Mouse (Mus musculus) cerebellum, adult 2 months (tissue): ENCODE results near the gene Trit1. TPM values are rescaled to one million over a fixed set of nuclear protein-coding genes. Genes with fewer than 3 reads are reported as not detected.
"Not testable (repeated sequence)": the region's sequence is repeated elsewhere in the genome, so short reads cannot be mapped to it uniquely, and the experiment has no call there.

Experiments used
- DNase-seq, 2 experiments: peaks; one replicate each; pipeline ENCODE4 v3.0.0; 2021
- H3K27ac ChIP-seq: fragments of 200-500 bp; 2 replicates; pipeline ENCODE4 v1.5.1; 2012; ENCODE audit warnings: low read length, control low read depth, inconsistent platforms; ENCODE audit not compliant: insufficient read depth
- H3K27me3 ChIP-seq: fragments of 200-500 bp; 2 replicates; pipeline ENCODE4 v1.6.1; 2012; ENCODE audit warnings: inconsistent platforms, mild to moderate bottlenecking, low read length, moderate library complexity; ENCODE audit not compliant: control insufficient read depth, insufficient read depth
- H3K4me1 ChIP-seq: fragments of 200-500 bp; 2 replicates; pipeline ENCODE4 v1.6.1; 2011; ENCODE audit warnings: low read length; ENCODE audit not compliant: control insufficient read depth, insufficient read depth
- H3K4me3 ChIP-seq: fragments of 200-500 bp; replicated peaks from 2 replicates; pipeline ENCODE3; 2011; ENCODE audit warnings: mild to moderate bottlenecking, low read depth, low read length, control low read depth; ENCODE audit not compliant: insufficient read depth
- CTCF ChIP-seq: fragments of 200-500 bp; IDR thresholded peaks from 2 replicates; pipeline ENCODE4 v1.5.1; 2011; ENCODE audit warnings: low read depth, mild to moderate bottlenecking, control low read depth, low read length, moderate library complexity, borderline replicate concordance; ENCODE audit not compliant: insufficient read depth
- POLR2A ChIP-seq: fragments of 200-500 bp; IDR thresholded peaks from 2 replicates; pipeline ENCODE4 v1.6.1; 2011; ENCODE audit warnings: low read length, control low read depth, borderline replicate concordance; ENCODE audit not compliant: insufficient read depth
- WGBS: fragments of 180-500 bp; shearing (Covaris S2); methylation state at CpG from one replicate; pipeline ENCODE4 v1.1.7; 2018; 5-methylcytosine and 5-hydroxymethylcytosine counted together
- polyA plus RNA-seq: library from polyadenylated mRNA; depleted of rRNA; stranded (reverse); fragments of >200 nt; gene quantifications from 2 replicates; pipeline ENCODE4 v1.2.3, GENCODE M21; 2012

The Trit1 gene
- polyA plus RNA-seq, 1 experiment, result 11.0 TPM

GRCm38 (mm10) chr4:122979826-122980225, 36.6 kb upstream of the Trit1 start:
- no peak for TF ChIP-seq CTCF
- no peak for TF ChIP-seq POLR2A
- Histone ChIP-seq H3K4me3 (no peak overlapping the region), H3K27me3 (no peaks in the 10 kb centered on the region), H3K4me1 (no peaks in the 10 kb centered on the region), H3K27ac (no peak overlapping the region)
- WGBS, result 66% methylated on average over 3 of the region's 3 CpGs
- DNase-seq, result no peak

DNA sequence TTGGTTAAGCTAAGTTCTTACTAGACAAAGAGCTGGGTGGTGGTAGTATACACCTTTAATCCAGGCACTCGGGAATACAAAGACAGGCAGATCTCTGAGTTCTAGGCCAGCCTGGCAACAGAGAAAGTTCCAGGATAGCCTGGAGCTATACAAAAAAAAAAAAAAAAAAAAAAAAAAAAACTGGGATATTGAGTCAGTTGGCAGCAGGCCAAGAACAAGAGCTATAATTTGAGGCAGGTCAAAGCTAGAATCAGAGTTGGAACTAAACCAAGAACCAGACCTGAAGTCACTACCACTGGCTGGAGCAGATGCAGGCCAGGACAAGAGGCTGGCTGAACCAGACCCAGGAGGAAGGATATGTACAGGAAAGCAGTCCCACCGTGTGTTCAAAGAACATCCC, 35.7 kb upstream of the Trit1 start:
- no peak for DNase-seq
- no peaks in the 10 kb centered on the region for H3K4me1 ChIP-seq
- H3K4me3 ChIP-seq, result no peak overlapping the region
- 82% methylated on average over 2 of the region's 2 CpGs for WGBS
- no peak for TF ChIP-seq POLR2A
- no peak for TF ChIP-seq CTCF
- no peak overlapping the region for H3K27ac ChIP-seq
- H3K27me3 ChIP-seq, result no peaks in the 10 kb centered on the region

DNA sequence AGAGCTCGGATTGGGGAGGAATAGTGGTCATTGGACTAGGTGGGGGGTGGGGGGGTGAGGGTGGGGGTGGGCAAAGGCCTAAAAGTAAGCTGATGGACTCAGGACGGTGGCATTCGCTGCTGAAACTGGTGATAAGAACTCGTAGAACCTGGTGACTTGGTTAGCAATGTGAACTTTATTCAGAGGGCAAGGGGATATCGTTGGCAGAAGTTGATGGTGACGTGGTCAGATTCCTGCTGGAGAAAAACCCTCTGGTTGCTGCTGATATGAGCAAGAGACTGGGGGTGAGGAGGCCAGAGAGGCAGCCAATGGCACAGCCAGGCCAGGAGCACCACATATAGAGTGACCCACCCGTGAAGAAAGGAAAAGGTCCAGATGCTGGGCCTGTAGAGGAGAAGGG, 35.2 kb upstream of the Trit1 start:
- no peaks in the 10 kb centered on the region for H3K4me1 ChIP-seq
- H3K4me3 ChIP-seq, result no peak overlapping the region
- no peak overlapping the region for H3K27ac ChIP-seq
- DNase-seq, result no peak
- TF ChIP-seq POLR2A (no peak), CTCF (no peak)
- WGBS, result 88% methylated on average over 7 of the region's 7 CpGs
- H3K27me3 ChIP-seq, result no peaks in the 10 kb centered on the region

GRCm38 (mm10) chr4:122981930-122982329, 34.5 kb upstream of the Trit1 start:
- Histone ChIP-seq H3K4me3 (no peak overlapping the region), H3K27me3 (no peaks in the 10 kb centered on the region; the same call in 1 of the 2 replicates), H3K4me1 (no peaks in the 10 kb centered on the region), H3K27ac (no peak overlapping the region)
- TF ChIP-seq CTCF, result no peak
- no peak for TF ChIP-seq POLR2A
- WGBS, result 75% methylated on average over 3 of the region's 3 CpGs
- no peak for DNase-seq

- Histone ChIP-seq H3K27me3 (no peaks in the 10 kb centered on the region; the same call in 1 of the 2 replicates), H3K4me1 (no peaks in the 10 kb centered on the region), H3K27ac (no peak overlapping the region), H3K4me3 (no peak overlapping the region)
- DNase-seq, result no peak
- TF ChIP-seq CTCF (no peak), POLR2A (no peak)
- WGBS, result 76% methylated on average over 3 of the region's 3 CpGs
Observed at GRCm38 (mm10) chr4:122982537-122982936, 33.9 kb upstream of the Trit1 start.

GRCm38 (mm10) chr4:122983486-122984261, 32.7 kb upstream of the Trit1 start:
- no peak overlapping the region for H3K27ac ChIP-seq
- WGBS, result 44% methylated on average over 17 of the region's 17 CpGs
- TF ChIP-seq CTCF (no peak), POLR2A (no peak)

GRCm38 (mm10) chr4:122985110-122985509, 31.3 kb upstream of the Trit1 start:
- 20% methylated on average over 8 of the region's 8 CpGs for WGBS
- Histone ChIP-seq H3K27ac (no peak overlapping the region), H3K4me3 (no peak overlapping the region), H3K27me3 (no peaks in the 10 kb centered on the region; the same call in 1 of the 2 replicates), H3K4me1 (no peaks in the 10 kb centered on the region)
- TF ChIP-seq CTCF (peak; percentile 70), POLR2A (no peak)
- DNase-seq, result peak; percentile 29 to 44

More at GRCm38 (mm10) chr4:122983486-122984261, 32.7 kb upstream of the Trit1 start:
- H3K4me1 ChIP-seq, result no peaks in the 10 kb centered on the region
- no peaks in the 10 kb centered on the region; the same call in 1 of the 2 replicates for H3K27me3 ChIP-seq
- no peak for DNase-seq
- H3K4me3 ChIP-seq, result no peak overlapping the region

- H3K4me1 ChIP-seq, result no peaks in the 10 kb centered on the region
- TF ChIP-seq CTCF (no peak), POLR2A (no peak)
- no peak overlapping the region for H3K27ac ChIP-seq
- WGBS, result 87% methylated on average over 4 of the region's 4 CpGs
- DNase-seq, result no peak
- no peak overlapping the region for H3K4me3 ChIP-seq
- no peaks in the 10 kb centered on the region; the same call in 1 of the 2 replicates for H3K27me3 ChIP-seq
Observed at GRCm38 (mm10) chr4:122987421-122987820, 29.0 kb upstream of the Trit1 start.

- not testable (repeated sequence) for H3K4me3 ChIP-seq
Observed at GRCm38 (mm10) chr4:122988004-122988403, 28.4 kb upstream of the Trit1 start.

More at GRCm38 (mm10) chr4:122988004-122988403, 28.4 kb upstream of the Trit1 start:
- not testable (repeated sequence) for H3K27ac ChIP-seq, H3K27me3 ChIP-seq, H3K4me1 ChIP-seq, DNase-seq
- 77% methylated on average over 3 of the region's 3 CpGs for WGBS
